Mouse (Mus musculus): ENCODE measurements around the gene Stat4.

GRCm38 (mm10) chr1:52039626-52040025, 52.7 kb downstream of the Stat4 start:
- TF ChIP-seq CTCF (conservative IDR thresholded peaks at IDR 0.05 in 1 of 2, IDR thresholded peaks at IDR 0.05 in 1 of 2; ENCODE audit: low read depth in 2 of 2, low read length in 2 of 2) (no peak), SIN3A (IDR thresholded peaks at IDR 0.05; ENCODE audit: low read length) (no peak), HCFC1 (IDR thresholded peaks at IDR 0.05; ENCODE audit: low read depth, low read length) (no peak), CHD1 (IDR thresholded peaks at IDR 0.05; ENCODE audit: low read depth, low read length) (no peak), POLR2A (IDR thresholded peaks at IDR 0.05; ENCODE audit: low read depth, low read length) (no peak), POLR2AphosphoS2 (IDR thresholded peaks at IDR 0.05; ENCODE audit: low read depth, low read length) (no peak), BHLHE40 (IDR thresholded peaks at IDR 0.05; ENCODE audit: low read depth, low read length) (no peak)
